Mouse (Mus musculus): ENCODE data around the gene Sergef. TPM values are rescaled to one million over a fixed set of nuclear protein-coding genes. Genes with fewer than 3 reads are reported as not detected.

Gene Sergef
- total RNA-seq, 1 experiment: 5.4 TPM

- no peak overlapping the region for H3K9ac ChIP-seq (ENCODE audit: insufficient read depth, low read depth, low read length, poor library complexity, severe bottlenecking)
- no peaks in the 10 kb centered on the region for H3K4me1 ChIP-seq (ENCODE audit: control insufficient read depth in 2 of 2, insufficient read depth in 2 of 2, low read length in 2 of 2, poor library complexity in 1 of 2)
- H3K9me3 ChIP-seq (ENCODE audit: control insufficient read depth, insufficient read depth, low read depth, low read length): no peaks in the 10 kb centered on the region
- H3K27ac ChIP-seq (ENCODE audit: insufficient read depth, low read depth, low read length, poor library complexity, severe bottlenecking): no peak overlapping the region
- no peak for TF ChIP-seq ZNF384 (IDR thresholded peaks at IDR 0.05; ENCODE audit: low read depth, low read length)
- no peak for TF ChIP-seq ZC3H11A (IDR thresholded peaks at IDR 0.05; ENCODE audit: borderline replicate concordance, low read depth, low read length)
- TF ChIP-seq CHD2 (IDR thresholded peaks at IDR 0.05; ENCODE audit: low read depth, low read length): no peak
- TF ChIP-seq HCFC1 (IDR thresholded peaks at IDR 0.05; ENCODE audit: borderline replicate concordance, insufficient read depth, low read length): no peak
- TF ChIP-seq MAFK (IDR thresholded peaks at IDR 0.05; ENCODE audit: insufficient read depth, low read depth, low read length): no peak
- H3K36me3 ChIP-seq (ENCODE audit: control insufficient read depth, insufficient read depth, low read length, poor library complexity, severe bottlenecking): no peaks in the 10 kb centered on the region
- no peak for DNase-seq (ENCODE audit: low read depth, low spot score)
- in situ Hi-C loops (cut with MboI; ENCODE audit: low sequenced_read_pairs in 2 of 2, unreplicated experiment in 2 of 2): no loop called here
- H3K4me3 ChIP-seq (ENCODE audit: insufficient read depth in 1 of 2, low read depth in 1 of 2, low read length in 2 of 2, poor library complexity in 1 of 2, severe bottlenecking in 1 of 2): no peak overlapping the region
Observed at GRCm38 (mm10) chr7:46410727-46411126, 228.9 kb downstream of the Sergef start.

- H3K4me1 ChIP-seq (ENCODE audit: control insufficient read depth in 2 of 2, insufficient read depth in 2 of 2, low read length in 2 of 2, poor library complexity in 1 of 2): no peaks in the 10 kb centered on the region
- no peak overlapping the region for H3K4me3 ChIP-seq (ENCODE audit: insufficient read depth in 1 of 2, low read depth in 1 of 2, low read length in 2 of 2, poor library complexity in 1 of 2, severe bottlenecking in 1 of 2)
- no peak overlapping the region for H3K9ac ChIP-seq (ENCODE audit: insufficient read depth, low read depth, low read length, poor library complexity, severe bottlenecking)
- in situ Hi-C loops (cut with MboI; ENCODE audit: low sequenced_read_pairs in 2 of 2, unreplicated experiment in 2 of 2): no loop called here
- no peak overlapping the region for H3K27ac ChIP-seq (ENCODE audit: insufficient read depth, low read depth, low read length, poor library complexity, severe bottlenecking)
- no peak for TF ChIP-seq ZNF384 (IDR thresholded peaks at IDR 0.05; ENCODE audit: low read depth, low read length)
- TF ChIP-seq ZC3H11A (IDR thresholded peaks at IDR 0.05; ENCODE audit: borderline replicate concordance, low read depth, low read length): no peak
- TF ChIP-seq CHD2 (IDR thresholded peaks at IDR 0.05; ENCODE audit: low read depth, low read length): no peak
- no peak for TF ChIP-seq HCFC1 (IDR thresholded peaks at IDR 0.05; ENCODE audit: borderline replicate concordance, insufficient read depth, low read length)
- TF ChIP-seq MAFK (IDR thresholded peaks at IDR 0.05; ENCODE audit: insufficient read depth, low read depth, low read length): no peak
- H3K9me3 ChIP-seq (ENCODE audit: control insufficient read depth, insufficient read depth, low read depth, low read length): no peaks in the 10 kb centered on the region
- DNase-seq (ENCODE audit: low read depth, low spot score): no peak
- H3K36me3 ChIP-seq (ENCODE audit: control insufficient read depth, insufficient read depth, low read length, poor library complexity, severe bottlenecking): no peaks in the 10 kb centered on the region
Observed at GRCm38 (mm10) chr7:46409204-46409789, 230.3 kb downstream of the Sergef start.

GRCm38 (mm10) chr7:46408606-46409005, 231.0 kb downstream of the Sergef start:
- no peak overlapping the region; the same call in 1 of the 2 replicates for H3K27ac ChIP-seq (ENCODE audit: insufficient read depth, low read depth, low read length, poor library complexity, severe bottlenecking)
- no peak for DNase-seq (ENCODE audit: low read depth, low spot score)
- H3K9me3 ChIP-seq (ENCODE audit: control insufficient read depth, insufficient read depth, low read depth, low read length): no peaks in the 10 kb centered on the region
- H3K9ac ChIP-seq (ENCODE audit: insufficient read depth, low read depth, low read length, poor library complexity, severe bottlenecking): no peak overlapping the region
- no peaks in the 10 kb centered on the region for H3K4me1 ChIP-seq (ENCODE audit: control insufficient read depth in 2 of 2, insufficient read depth in 2 of 2, low read length in 2 of 2, poor library complexity in 1 of 2)
- no peaks in the 10 kb centered on the region for H3K36me3 ChIP-seq (ENCODE audit: control insufficient read depth, insufficient read depth, low read length, poor library complexity, severe bottlenecking)
- in situ Hi-C loops (cut with MboI; ENCODE audit: low sequenced_read_pairs in 2 of 2, unreplicated experiment in 2 of 2): no loop called here
- TF ChIP-seq MAFK (IDR thresholded peaks at IDR 0.05; ENCODE audit: insufficient read depth, low read depth, low read length) (no peak), ZNF384 (IDR thresholded peaks at IDR 0.05; ENCODE audit: low read depth, low read length) (no peak), HCFC1 (IDR thresholded peaks at IDR 0.05; ENCODE audit: borderline replicate concordance, insufficient read depth, low read length) (no peak), ZC3H11A (IDR thresholded peaks at IDR 0.05; ENCODE audit: borderline replicate concordance, low read depth, low read length) (no peak), CHD2 (IDR thresholded peaks at IDR 0.05; ENCODE audit: low read depth, low read length) (no peak)
- H3K4me3 ChIP-seq (ENCODE audit: insufficient read depth in 1 of 2, low read depth in 1 of 2, low read length in 2 of 2, poor library complexity in 1 of 2, severe bottlenecking in 1 of 2): no peak overlapping the region

- H3K9ac ChIP-seq (ENCODE audit: insufficient read depth, low read depth, low read length, poor library complexity, severe bottlenecking): no peak overlapping the region
- no peak overlapping the region for H3K27ac ChIP-seq (ENCODE audit: insufficient read depth, low read depth, low read length, poor library complexity, severe bottlenecking)
- H3K4me1 ChIP-seq (ENCODE audit: control insufficient read depth in 2 of 2, insufficient read depth in 2 of 2, low read length in 2 of 2, poor library complexity in 1 of 2): no peaks in the 10 kb centered on the region
- H3K36me3 ChIP-seq (ENCODE audit: control insufficient read depth, insufficient read depth, low read length, poor library complexity, severe bottlenecking): no peaks in the 10 kb centered on the region
- DNase-seq (ENCODE audit: low read depth, low spot score): no peak
- TF ChIP-seq CHD2 (IDR thresholded peaks at IDR 0.05; ENCODE audit: low read depth, low read length) (no peak), MAFK (IDR thresholded peaks at IDR 0.05; ENCODE audit: insufficient read depth, low read depth, low read length) (no peak), ZC3H11A (IDR thresholded peaks at IDR 0.05; ENCODE audit: borderline replicate concordance, low read depth, low read length) (no peak), HCFC1 (IDR thresholded peaks at IDR 0.05; ENCODE audit: borderline replicate concordance, insufficient read depth, low read length) (no peak), ZNF384 (IDR thresholded peaks at IDR 0.05; ENCODE audit: low read depth, low read length) (no peak)
- no peaks in the 10 kb centered on the region for H3K9me3 ChIP-seq (ENCODE audit: control insufficient read depth, insufficient read depth, low read depth, low read length)
- no peak overlapping the region for H3K4me3 ChIP-seq (ENCODE audit: insufficient read depth in 1 of 2, low read depth in 1 of 2, low read length in 2 of 2, poor library complexity in 1 of 2, severe bottlenecking in 1 of 2)
- in situ Hi-C loops (cut with MboI; ENCODE audit: low sequenced_read_pairs in 2 of 2, unreplicated experiment in 2 of 2): no loop called here
Observed at GRCm38 (mm10) chr7:46404756-46405155, 234.9 kb downstream of the Sergef start.

Measured in ES-E14 (cell line).